Mouse (Mus musculus): ENCODE data around the gene Doc2a.

GRCm38 (mm10) chr7:126869780-126870519 is 22.7 kb downstream of the Doc2a start:
- no peak for TF ChIP-seq CTCF (IDR thresholded peaks at IDR 0.05; ENCODE audit: insufficient read depth, low read depth, low read length)
- TF ChIP-seq POLR2A (IDR thresholded peaks at IDR 0.05; ENCODE audit: insufficient read depth, low read depth, low read length): no peak
